Mouse (Mus musculus) MEL (cell line): ENCODE data around the gene E130114P18Rik. TPM values are rescaled to one million over a fixed set of nuclear protein-coding genes. Genes with fewer than 3 reads are reported as not detected.

ENCODE experiments used
- DNase-seq: peaks from one replicate; pipeline ENCODE4 v3.0.0; 2011; ENCODE audit warnings: low read depth, low spot score
- H3K27ac ChIP-seq: 2 replicates; pipeline ENCODE4 v1.5.1; 2012; ENCODE audit warnings: low read depth, mild to moderate bottlenecking, control low read depth, low read length, moderate library complexity; ENCODE audit not compliant: control insufficient read depth
- H3K27me3 ChIP-seq, 2 experiments: fragments of 150-350 bp in 1 of 2; sonication (generic) in 1 of 2; 2 replicates each; pipeline ENCODE4 v1.6.1; 2012; ENCODE audit warnings: low read length in 2 of 2, mild to moderate bottlenecking in 2 of 2, improper control_type of control experiment in 1 of 2, moderate library complexity in 1 of 2; ENCODE audit not compliant: insufficient read depth in 2 of 2, control insufficient read depth in 1 of 2
- H3K36me3 ChIP-seq, 2 experiments: 2 replicates each; pipeline ENCODE4 v1.6.1; 2012 to 2014; ENCODE audit warnings: low read length in 2 of 2, improper control_type of control experiment in 1 of 2, inconsistent platforms in 1 of 2, mild to moderate bottlenecking in 1 of 2; ENCODE audit not compliant: insufficient read depth in 2 of 2, control insufficient read depth in 1 of 2
- H3K4me1 ChIP-seq, 2 experiments: fragments of 150-350 bp in 1 of 2; sonication (generic) in 1 of 2; 2 replicates each; pipeline ENCODE4 v1.6.1; 2012; ENCODE audit warnings: low read length in 2 of 2, improper control_type of control experiment in 1 of 2, mild to moderate bottlenecking in 1 of 2; ENCODE audit not compliant: insufficient read depth in 2 of 2, control insufficient read depth in 1 of 2
- H3K4me3 ChIP-seq, 2 experiments: fragments of 150-350 bp in 1 of 2; sonication (generic) in 1 of 2; 2 replicates each; pipeline ENCODE4 v1.5.1; 2012; ENCODE audit warnings: low read depth in 2 of 2, low read length in 2 of 2, mild to moderate bottlenecking in 2 of 2, moderate library complexity in 2 of 2, control low read depth in 1 of 2, improper control_type of control experiment in 1 of 2; ENCODE audit not compliant: control insufficient read depth in 1 of 2, insufficient read depth in 1 of 2
- H3K79me2 ChIP-seq: 2 replicates; pipeline ENCODE4 v1.6.1; 2012; ENCODE audit warnings: mild to moderate bottlenecking, low read length, moderate library complexity; ENCODE audit not compliant: control insufficient read depth, poor library complexity, insufficient read depth
- H3K9ac ChIP-seq: 2 replicates; pipeline ENCODE4 v1.6.1; 2012; ENCODE audit warnings: low read depth, mild to moderate bottlenecking, control low read depth, low read length, moderate library complexity; ENCODE audit not compliant: control insufficient read depth, poor library complexity, severe bottlenecking
- H3K9me3 ChIP-seq: fragments of 150-350 bp; sonication (generic); replicated peaks from 2 replicates; pipeline ENCODE4 v1.6.1; 2012; ENCODE audit warnings: mild to moderate bottlenecking, low read length, improper control_type of control experiment, moderate library complexity; ENCODE audit not compliant: insufficient read depth
- CHD1 ChIP-seq: IDR thresholded peaks from 2 replicates; pipeline ENCODE4 v1.6.1; 2012; ENCODE audit warnings: low read depth, mild to moderate bottlenecking, inconsistent platforms, low read length, improper control_type of control experiment
- CHD2 ChIP-seq: IDR thresholded peaks from 2 replicates; pipeline ENCODE4 v1.6.1; 2011; ENCODE audit warnings: low read length, improper control_type of control experiment
- CTCF ChIP-seq, 3 experiments: IDR thresholded peaks in 2 of 3; conservative IDR thresholded peaks in 1 of 3; 2 replicates each; pipeline ENCODE4 v1.5.1; 2011 to 2012; ENCODE audit warnings: low read length in 3 of 3, low read depth in 2 of 3, mild to moderate bottlenecking in 2 of 3, improper control_type of control experiment in 1 of 3, inconsistent platforms in 1 of 3, mixed read lengths in 1 of 3, moderate library complexity in 1 of 3; ENCODE audit not compliant: control insufficient read depth in 1 of 3, insufficient read depth in 1 of 3, poor library complexity in 1 of 3, severe bottlenecking in 1 of 3
- E2F4 ChIP-seq: IDR thresholded peaks from 2 replicates; pipeline ENCODE4 v1.6.1; 2011; ENCODE audit warnings: low read depth, low read length, improper control_type of control experiment, borderline replicate concordance
- ELF1 ChIP-seq: IDR thresholded peaks from 2 replicates; pipeline ENCODE4 v1.6.1; 2014; ENCODE audit warnings: low read depth, mild to moderate bottlenecking, inconsistent platforms, low read length, improper control_type of control experiment, moderate library complexity
- EP300 ChIP-seq, 2 experiments: IDR thresholded peaks; 2 replicates each; pipeline ENCODE4 v1.6.1; 2011; ENCODE audit warnings: improper control_type of control experiment in 2 of 2, low read length in 2 of 2, low read depth in 1 of 2, mild to moderate bottlenecking in 1 of 2
- ETS1 ChIP-seq: IDR thresholded peaks from 2 replicates; pipeline ENCODE4 v1.6.1; 2012; ENCODE audit warnings: low read depth, mild to moderate bottlenecking, inconsistent platforms, low read length, improper control_type of control experiment, moderate library complexity
- GABPA ChIP-seq: IDR thresholded peaks from 2 replicates; pipeline ENCODE4 v1.6.1; 2012; ENCODE audit warnings: low read depth, mild to moderate bottlenecking, inconsistent platforms, low read length, improper control_type of control experiment, moderate library complexity
- HCFC1 ChIP-seq: IDR thresholded peaks from 2 replicates; pipeline ENCODE4 v1.6.1; 2012; ENCODE audit warnings: low read depth, mild to moderate bottlenecking, inconsistent platforms, low read length, improper control_type of control experiment, moderate library complexity
- JUND ChIP-seq: IDR thresholded peaks from 2 replicates; pipeline ENCODE4 v1.6.1; 2011; ENCODE audit warnings: low read depth, mild to moderate bottlenecking, improper control_type of control experiment, low read length
- KAT2A ChIP-seq: conservative IDR thresholded peaks from 2 replicates; pipeline ENCODE4 v1.6.1; 2012; ENCODE audit warnings: low read depth, low read length, improper control_type of control experiment, inconsistent platforms
- MAFK ChIP-seq: IDR thresholded peaks from 2 replicates; pipeline ENCODE4 v1.6.1; 2011; ENCODE audit warnings: low read depth, mild to moderate bottlenecking, low read length, improper control_type of control experiment, borderline replicate concordance
- MAX ChIP-seq: IDR thresholded peaks from 2 replicates; pipeline ENCODE4 v1.6.1; 2011; ENCODE audit warnings: low read length, improper control_type of control experiment
- MAZ ChIP-seq: IDR thresholded peaks from 2 replicates; pipeline ENCODE4 v1.6.1; 2012; ENCODE audit warnings: low read depth, mild to moderate bottlenecking, inconsistent platforms, low read length, improper control_type of control experiment
- MYB ChIP-seq: IDR thresholded peaks from 2 replicates; pipeline ENCODE4 v1.6.1; 2011; ENCODE audit warnings: mild to moderate bottlenecking, low read depth, low read length, improper control_type of control experiment
- MYC ChIP-seq: IDR thresholded peaks from 2 replicates; pipeline ENCODE4 v1.6.1; 2011; ENCODE audit warnings: low read depth, mild to moderate bottlenecking, low read length, improper control_type of control experiment, moderate library complexity
- NELFE ChIP-seq: IDR thresholded peaks from 2 replicates; pipeline ENCODE4 v1.6.1; 2011; ENCODE audit warnings: low read depth, low read length, improper control_type of control experiment
- NRF1 ChIP-seq: IDR thresholded peaks from 2 replicates; pipeline ENCODE4 v1.6.1; 2014; ENCODE audit warnings: low read depth, mild to moderate bottlenecking, inconsistent platforms, low read length, improper control_type of control experiment, moderate library complexity; ENCODE audit not compliant: poor library complexity, insufficient read depth, severe bottlenecking
- POLR2AphosphoS2 ChIP-seq: IDR thresholded peaks from 2 replicates; pipeline ENCODE4 v1.6.1; 2011; ENCODE audit warnings: low read length, improper control_type of control experiment
- POLR2AphosphoS5 ChIP-seq: IDR thresholded peaks from 2 replicates; pipeline ENCODE4 v1.6.1; 2012; ENCODE audit warnings: low read depth, borderline replicate concordance, mild to moderate bottlenecking, inconsistent platforms, low read length, moderate library complexity, mixed read lengths
- RCOR1 ChIP-seq: IDR thresholded peaks from 2 replicates; pipeline ENCODE4 v1.6.1; 2012; ENCODE audit warnings: low read depth, mild to moderate bottlenecking, inconsistent platforms, low read length, improper control_type of control experiment
- SIN3A ChIP-seq: IDR thresholded peaks from 2 replicates; pipeline ENCODE4 v1.6.1; 2012; ENCODE audit warnings: low read length, improper control_type of control experiment, inconsistent platforms
- TBP ChIP-seq: IDR thresholded peaks from 2 replicates; pipeline ENCODE4 v1.8.0; 2011; ENCODE audit warnings: low read depth, low read length, improper control_type of control experiment
- UBTF ChIP-seq: IDR thresholded peaks from 2 replicates; pipeline ENCODE4 v1.6.1; 2012; ENCODE audit warnings: low read depth, mild to moderate bottlenecking, inconsistent platforms, low read length, improper control_type of control experiment, moderate library complexity, borderline replicate concordance; ENCODE audit not compliant: insufficient read depth
- USF1 ChIP-seq: IDR thresholded peaks from 2 replicates; pipeline ENCODE4 v1.6.1; 2014; ENCODE audit warnings: low read depth, mild to moderate bottlenecking, inconsistent platforms, low read length, improper control_type of control experiment, moderate library complexity
- ZC3H11A ChIP-seq: IDR thresholded peaks from 2 replicates; pipeline ENCODE4 v1.6.1; 2012; ENCODE audit warnings: low read depth, mild to moderate bottlenecking, inconsistent platforms, low read length, improper control_type of control experiment
- ZKSCAN1 ChIP-seq: IDR thresholded peaks from 2 replicates; pipeline ENCODE4 v1.6.1; 2012; ENCODE audit warnings: low read depth, mild to moderate bottlenecking, inconsistent platforms, low read length, improper control_type of control experiment, moderate library complexity
- ZMIZ1 ChIP-seq: IDR thresholded peaks from 2 replicates; pipeline ENCODE4 v1.6.1; 2012; ENCODE audit warnings: low read depth, mild to moderate bottlenecking, inconsistent platforms, low read length, improper control_type of control experiment, moderate library complexity
- ZNF384 ChIP-seq: IDR thresholded peaks from 2 replicates; pipeline ENCODE4 v1.6.1; 2012; ENCODE audit warnings: low read depth, mild to moderate bottlenecking, inconsistent platforms, low read length, improper control_type of control experiment
- polyA plus RNA-seq, 2 experiments: library from polyadenylated mRNA; stranded (reverse) in 1 of 2; unstranded in 1 of 2; fragments of >175 nt in 1 of 2; fragments of >200 nt in 1 of 2; gene quantifications; 2 replicates each; pipeline versions ENCODE4 v1.2.1 to v1.2.4; 2012; ENCODE audit warnings: low replicate concordance in 2 of 2, low read depth in 1 of 2; ENCODE audit not compliant: insufficient read length in 2 of 2, insufficient read depth in 1 of 2, missing spikeins in 1 of 2
- total RNA-seq: library from RNA; depleted of rRNA; stranded (reverse); fragments of 300-350 nt; gene quantifications from 2 replicates; pipeline ENCODE4 v1.2.3, GENCODE M21; 2012

E130114P18Rik gene
- total and polyA plus RNA-seq, 3 experiments: not detected

DNA sequence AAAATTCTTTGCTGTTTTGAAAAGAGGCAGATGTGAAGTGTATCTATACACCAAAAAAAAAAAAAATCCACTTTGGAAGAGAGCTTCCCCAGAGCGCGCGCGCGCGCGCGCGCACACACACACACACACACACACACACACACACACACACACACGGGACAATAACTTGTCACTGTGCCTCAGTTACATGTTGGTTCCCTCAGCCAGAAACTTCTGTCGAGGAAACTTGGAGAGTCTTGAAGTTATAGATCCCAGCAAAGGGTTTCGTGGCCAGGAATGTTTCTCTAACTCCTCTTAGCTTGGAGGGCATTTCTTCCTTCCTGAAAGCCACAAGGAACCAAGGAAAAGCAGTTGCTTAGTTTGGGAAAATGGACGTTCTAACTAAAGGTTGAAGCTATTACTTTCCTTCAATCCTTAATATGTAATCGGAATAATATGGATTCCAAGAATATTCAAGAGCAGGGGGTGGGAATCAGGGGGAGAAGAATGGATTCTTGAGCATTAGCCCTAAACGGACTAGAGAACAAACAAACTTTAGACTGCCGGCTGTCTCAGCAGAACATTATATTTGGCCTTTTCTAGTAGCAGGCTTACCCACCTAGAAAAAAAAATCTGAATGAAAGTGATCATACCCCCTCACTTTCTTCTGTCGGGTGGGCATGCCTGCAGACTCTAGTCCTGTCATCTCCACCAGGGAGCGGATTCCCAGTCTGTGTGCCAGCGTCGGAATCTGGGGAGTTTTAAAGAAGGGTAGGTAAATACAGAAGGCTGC lies 2.2 kb downstream of the E130114P18Rik start:
- H3K27ac ChIP-seq: peak overlapping the region; percentile 88
- no peaks in the 10 kb centered on the region for H3K9me3 ChIP-seq
- DNase-seq: peak; percentile 62
- TF ChIP-seq POLR2AphosphoS2: no peak
- TF ChIP-seq CHD1: peak; percentile 86
- TF ChIP-seq POLR2AphosphoS5: no peak
- TF ChIP-seq KAT2A: no peak
- peak; percentile 83 for TF ChIP-seq ZNF384
- no peak for TF ChIP-seq NELFE
- no peak for TF ChIP-seq CHD2
- no peak for TF ChIP-seq RCOR1
- 0 out of 2 replicates have a peak, but pooled peaks have one; percentile 15 for TF ChIP-seq MYC
- no peak for TF ChIP-seq ZC3H11A
- 0 out of 2 replicates have a peak, but pooled peaks have one; percentile 28 for TF ChIP-seq NRF1
- TF ChIP-seq MAZ: 0 out of 2 replicates have a peak, but pooled peaks have one; percentile 4
- TF ChIP-seq ZMIZ1: no peak
- no peak for TF ChIP-seq ZKSCAN1
- 0 out of 4 replicates have a peak, but pooled peaks of 1 of the 2 experiments have one; percentile 12 for TF ChIP-seq EP300 (IDR thresholded peaks at IDR 0.05; ENCODE audit: low read depth in 1 of 2, low read length in 2 of 2)
- TF ChIP-seq SIN3A: peak; percentile 5; the same call in 1 of the 2 replicates
- TF ChIP-seq E2F4: peak; percentile 62; the same call in 1 of the 2 replicates
- no peak for TF ChIP-seq ELF1
- TF ChIP-seq TBP: no peak
- TF ChIP-seq USF1: no peak
- peaks cover 40% of the 10 kb centered on the region for H3K79me2 ChIP-seq
- peak overlapping the region; percentile 83 for H3K9ac ChIP-seq
- H3K4me3 ChIP-seq: peak overlapping the region; percentile 51 to 73
- H3K4me1 ChIP-seq: peaks cover 0 to 5% of the 10 kb centered on the region in 2 experiments; a peak in 3 of 4 replicates
- H3K36me3 ChIP-seq: peaks cover 0 to 4% of the 10 kb centered on the region in 2 experiments; a peak in 2 of 4 replicates
- no peaks in the 10 kb centered on the region for H3K27me3 ChIP-seq

GRCm38 (mm10) chr4:97775059-97775458 lies 2.8 kb downstream of the E130114P18Rik start:
- Histone ChIP-seq H3K79me2 (peaks cover 36% of the 10 kb centered on the region), H3K36me3 (peaks cover 0 to 4% of the 10 kb centered on the region in 2 experiments; a peak in 2 of 4 replicates), H3K27ac (peak overlapping the region; percentile 88), H3K9ac (peak overlapping the region; percentile 83), H3K4me1 (peaks cover 0 to 5% of the 10 kb centered on the region in 2 experiments; a peak in 3 of 4 replicates), H3K4me3 (peak overlapping the region; percentile 51 to 73), H3K9me3 (no peaks in the 10 kb centered on the region), H3K27me3 (no peaks in the 10 kb centered on the region)
- DNase-seq: peak; percentile 90
- TF ChIP-seq MAX (no peak), GABPA (no peak), MAZ (0 out of 2 replicates have a peak, but pooled peaks have one; percentile 4), E2F4 (peak; percentile 87; the same call in 1 of the 2 replicates), TBP (peak; percentile 82), POLR2AphosphoS5 (no peak), HCFC1 (no peak), ETS1 (peak; percentile 66), UBTF (peak; percentile 86; the same call in 1 of the 2 replicates), CHD2 (no peak), POLR2AphosphoS2 (no peak), MAFK (no peak; the same call in 1 of the 2 replicates), ELF1 (no peak), RCOR1 (no peak), CHD1 (no peak; the same call in 1 of the 2 replicates), JUND (no peak), MYB (no peak), CTCF (IDR thresholded peaks at IDR 0.05 in 2 of 3, conservative IDR thresholded peaks at IDR 0.05 in 1 of 3; ENCODE audit: control insufficient read depth in 1 of 3, insufficient read depth in 1 of 3, low read depth in 2 of 3, low read length in 3 of 3, poor library complexity in 1 of 3, severe bottlenecking in 1 of 3) (peak in 2 of 3 experiments; percentile 27 to 33; a peak in 3 of 6 replicates)
